Mouse (Mus musculus): ENCODE results near the gene Igfbp4.
A peak's percentile ranks its signal among the peaks of the same experiment; 100 is the strongest.

Igfbp4 gene

GRCm38 (mm10) chr11:99083516-99083915 is 42.5 kb downstream of the Igfbp4 start:
- no peak for DNase-seq (ENCODE audit: low spot score)

GRCm38 (mm10) chr11:99084366-99084765 is 43.3 kb downstream of the Igfbp4 start:
- no peak for DNase-seq (ENCODE audit: low spot score)

GRCm38 (mm10) chr11:99088486-99088885 is 47.4 kb downstream of the Igfbp4 start:
- DNase-seq (ENCODE audit: low spot score), result no peak

GRCm38 (mm10) chr11:99089077-99089601 is 48.1 kb downstream of the Igfbp4 start, which contains the start of gene Tns4:
Tns4 (minus strand) TSS chr11:99089306.
- no peak for DNase-seq (ENCODE audit: low spot score)

DNA sequence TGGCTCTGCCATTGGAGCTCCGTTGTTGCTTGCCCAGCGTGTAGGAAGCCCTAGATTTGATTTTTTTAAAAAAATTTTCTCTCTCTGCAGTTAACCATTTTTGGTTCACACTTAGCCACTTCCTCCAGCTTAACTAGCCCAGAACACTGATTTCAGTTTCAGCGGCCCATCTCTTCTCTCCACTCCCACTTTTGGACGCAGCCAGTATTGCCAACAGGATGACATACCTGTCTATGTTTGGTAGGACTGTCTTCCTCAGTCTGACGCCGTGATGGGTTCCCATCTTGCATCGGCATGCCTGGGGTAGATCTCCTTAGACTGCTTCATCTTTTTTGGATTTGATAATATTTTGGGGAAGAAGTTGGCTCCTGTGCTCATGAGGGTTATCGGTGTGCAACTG is 49.3 kb downstream of the Igfbp4 start:
- peak; percentile 67 for DNase-seq (ENCODE audit: low spot score)

- no peak for DNase-seq (ENCODE audit: low spot score)
Observed at GRCm38 (mm10) chr11:99091666-99092065, 50.6 kb downstream of the Igfbp4 start.

- no peak for DNase-seq (ENCODE audit: low spot score)
Observed at GRCm38 (mm10) chr11:99093740-99094139, 52.7 kb downstream of the Igfbp4 start.

- no peak for DNase-seq (ENCODE audit: low spot score)
Observed at GRCm38 (mm10) chr11:99094911-99095676, 54.0 kb downstream of the Igfbp4 start.

DNA sequence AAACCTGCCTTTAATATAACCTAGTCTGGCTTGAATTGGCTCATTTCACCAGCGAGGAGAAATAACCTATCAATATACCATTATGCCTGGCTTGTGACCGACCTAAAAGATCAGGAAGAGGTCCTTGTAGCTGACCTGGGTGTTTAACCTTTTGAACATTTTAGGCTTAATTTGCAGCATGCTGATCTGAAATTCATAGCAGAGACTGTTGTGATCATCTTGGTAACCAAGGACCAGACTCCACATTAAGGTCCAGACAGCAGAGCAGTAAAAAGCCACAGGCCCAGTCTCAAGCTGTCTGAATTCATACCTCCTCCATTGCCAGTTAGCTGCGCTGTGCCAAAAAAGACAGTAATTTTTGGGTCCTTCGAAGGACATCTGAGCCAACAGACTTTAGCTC is 54.7 kb downstream of the Igfbp4 start:
- no peak for DNase-seq (ENCODE audit: low spot score)

GRCm38 (mm10) chr11:99096417-99096816 is 55.4 kb downstream of the Igfbp4 start:
- DNase-seq (ENCODE audit: low spot score), result no peak

- DNase-seq (ENCODE audit: low spot score), result no peak
Observed at GRCm38 (mm10) chr11:99096996-99097774, 56.1 kb downstream of the Igfbp4 start.

- no peak for DNase-seq (ENCODE audit: low spot score)
Observed at GRCm38 (mm10) chr11:99098924-99099323, 57.9 kb downstream of the Igfbp4 start.

- DNase-seq (ENCODE audit: low spot score), result no peak
Observed at GRCm38 (mm10) chr11:99099516-99099915, 58.5 kb downstream of the Igfbp4 start.

- no peak for DNase-seq (ENCODE audit: low spot score)
Observed at GRCm38 (mm10) chr11:99100215-99100614, 59.2 kb downstream of the Igfbp4 start.

GRCm38 (mm10) chr11:99101693-99102092 is 60.6 kb downstream of the Igfbp4 start:
- no peak for DNase-seq (ENCODE audit: low spot score)

DNA sequence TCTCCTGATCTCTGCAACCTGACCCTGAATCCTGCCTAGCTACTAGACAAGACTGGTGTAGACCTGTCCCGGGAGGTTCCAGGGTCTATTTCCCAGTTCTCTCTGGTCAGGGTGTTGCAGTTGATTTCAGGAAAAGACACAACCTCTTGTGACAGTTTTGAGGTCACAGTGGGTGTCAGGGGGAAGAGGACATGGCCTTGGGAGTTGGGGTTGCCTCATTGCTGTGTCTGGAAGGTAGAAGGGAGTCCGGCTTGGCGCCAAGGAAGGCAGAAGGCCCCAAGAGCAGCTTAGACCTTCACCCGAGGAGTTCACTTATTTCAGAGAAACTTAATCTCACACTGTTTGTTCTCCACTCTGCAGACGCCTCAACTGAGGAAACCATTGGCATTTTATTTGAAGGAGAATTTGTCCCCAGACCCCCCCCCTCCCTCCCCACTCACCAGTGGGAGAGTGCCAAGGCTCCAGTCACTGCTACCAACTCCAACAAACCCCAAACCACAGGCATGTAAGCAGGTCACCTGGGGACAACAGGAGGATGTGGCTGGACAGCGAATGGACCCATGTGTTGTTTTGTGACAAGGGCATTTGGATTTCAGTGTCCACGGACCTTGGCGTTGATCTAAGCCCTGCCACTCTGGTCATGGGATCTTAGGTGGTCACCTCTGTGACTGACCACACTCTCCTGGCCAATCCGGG is 61.7 kb downstream of the Igfbp4 start:
- no peak for DNase-seq (ENCODE audit: low spot score)

Data from T-cell, adult 2 months (primary cell).